Mouse (Mus musculus): ENCODE measurements around the gene Ap1b1. TPM values are rescaled to one million over a fixed set of nuclear protein-coding genes. Genes with fewer than 3 reads are reported as not detected.

Ap1b1 gene
- 25.6 and 28.4 TPM in 2 replicates for polyA plus RNA-seq (2015; fragmentation: Nextera tagmentation; extraction: Ambion mirVana)

DNA sequence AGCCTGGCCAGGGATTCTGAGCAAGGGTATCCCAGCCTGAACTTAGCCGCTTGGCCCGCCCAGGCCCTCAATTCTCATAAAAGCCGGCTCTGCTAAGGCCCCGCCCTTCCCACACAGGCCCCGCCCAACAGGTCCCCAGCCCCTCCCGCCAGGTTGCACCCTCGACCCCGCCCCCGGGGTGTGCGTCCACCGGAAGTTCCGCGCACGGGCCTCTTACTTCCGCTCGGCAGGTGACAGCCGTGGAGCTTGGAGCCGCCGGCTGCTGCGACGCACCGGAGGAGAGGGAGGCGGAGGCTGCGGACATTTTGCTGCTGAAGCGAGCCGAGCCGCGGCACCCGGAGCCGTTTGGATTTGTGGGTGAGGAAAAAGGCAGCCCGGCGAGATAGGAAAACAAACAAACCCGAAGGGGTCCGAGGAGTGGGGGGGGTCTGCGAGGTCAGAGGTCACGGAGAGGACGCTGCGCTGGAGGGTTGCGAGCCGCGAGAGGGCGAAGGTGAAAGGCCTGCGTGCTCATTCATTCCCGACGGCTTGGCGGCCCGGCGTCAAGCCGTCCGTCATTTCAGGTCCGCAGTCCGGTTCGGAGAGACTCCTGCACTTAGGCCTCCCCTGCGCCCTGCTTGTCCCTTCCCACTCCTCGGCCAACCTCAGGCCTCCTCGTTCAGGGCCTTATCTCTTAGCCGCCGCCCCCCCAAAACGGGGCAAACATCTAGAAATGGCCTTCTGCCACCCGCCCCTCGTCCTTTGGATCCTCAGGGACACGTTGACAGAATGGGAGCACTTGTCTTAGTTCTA, at the start of gene Ap1b1:
Gene Ap1b1 (plus strand): TSS at position 130 of the 792 bp plus-strand sequence.

DNA sequence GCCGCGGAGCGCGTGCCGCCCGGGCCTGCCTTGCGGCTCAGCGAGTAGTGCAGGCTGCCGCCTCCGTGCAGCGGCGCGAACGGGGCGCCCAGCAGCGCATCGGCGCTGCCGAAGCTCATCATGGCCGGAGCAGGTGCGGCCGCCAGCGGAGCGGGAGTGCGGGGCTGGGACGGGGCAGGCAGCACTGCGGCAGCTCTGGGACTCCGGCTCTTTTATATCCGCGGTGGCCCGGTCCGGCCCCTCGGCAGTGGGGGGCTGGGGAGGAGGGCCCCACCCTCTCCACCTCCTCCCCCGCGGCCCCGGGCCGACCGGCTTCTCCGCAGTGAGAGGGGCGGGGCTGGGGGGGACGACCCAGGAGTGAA, 38.8 kb upstream of the Ap1b1 start, which contains the start of gene Nefh:
Gene Nefh (minus strand): TSS at position 252 of the 362 bp plus-strand sequence.

GRCm38 (mm10) chr11:5057856-5058641, 71.4 kb downstream of the Ap1b1 start, which contains the start of gene Rasl10a:
Rasl10a (plus strand) TSS chr11:5058128.

DNA sequence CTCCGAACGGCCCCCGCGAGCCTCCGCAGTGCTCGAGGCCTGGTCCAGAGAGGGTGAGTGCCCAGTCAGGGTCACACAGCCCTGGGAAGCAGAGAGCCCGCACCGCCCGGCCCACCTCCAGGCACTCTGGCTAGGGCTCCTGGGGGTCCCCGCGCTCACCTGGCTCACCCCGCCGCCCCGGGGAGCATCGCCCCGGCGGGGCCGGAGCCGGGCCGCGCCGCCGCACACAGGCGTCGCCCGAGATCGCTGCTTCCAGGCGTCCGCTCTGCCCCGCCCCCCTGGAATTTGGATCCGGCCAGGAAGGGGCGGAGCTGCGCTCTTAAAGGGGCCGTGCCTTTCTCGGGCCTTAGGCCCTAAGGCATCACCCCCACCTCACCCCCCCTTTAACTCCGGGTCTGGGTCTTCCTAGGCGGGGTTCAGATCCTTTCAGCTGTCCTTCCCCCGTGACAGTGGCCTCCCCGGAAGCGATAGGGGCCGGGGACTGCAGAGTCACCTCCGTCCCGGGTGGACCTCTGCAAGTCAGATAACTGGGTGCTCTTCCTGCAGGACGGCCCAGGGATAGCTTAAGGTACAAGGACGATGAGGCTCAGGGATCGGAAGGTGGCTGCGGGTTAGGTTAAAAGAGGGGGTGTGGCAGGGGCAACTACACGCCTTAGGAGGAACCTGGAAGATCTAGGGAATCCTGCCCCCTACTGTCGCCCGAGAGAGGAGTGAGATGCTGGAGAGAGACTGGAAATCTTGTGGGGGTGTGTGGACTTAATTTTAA, 78.6 kb downstream of the Ap1b1 start, which contains the start of gene Gas2l1:
Gene Gas2l1 (minus strand): TSS at position 272 of the 766 bp plus-strand sequence.

Small RNA genes lying within 50 kb of the gene (microRNA-seq; reads per million reads assigned to microRNA genes)
- gene Gm47296: 0 reads per million in 2 experiments

Other genes starting within 250 kb of the Ap1b1 start
- gene Cabp7, start 240.0 kb upstream of the Ap1b1 start, polyA plus RNA-seq (2015; fragmentation: Nextera tagmentation; extraction: Ambion mirVana): 0.13 and 0.17 TPM in 2 replicates
- gene Nf2, start 137.3 kb upstream of the Ap1b1 start, polyA plus RNA-seq (2015; fragmentation: Nextera tagmentation; extraction: Ambion mirVana): 22.8 and 23.1 TPM in 2 replicates
- 4.6 and 6.9 TPM in 2 replicates for gene Nipsnap1, start 112.9 kb upstream of the Ap1b1 start, polyA plus RNA-seq (2015; fragmentation: Nextera tagmentation; extraction: Ambion mirVana)
- gene Thoc5, start 91.5 kb upstream of the Ap1b1 start, polyA plus RNA-seq (2015; fragmentation: Nextera tagmentation; extraction: Ambion mirVana): 11.6 and 13.6 TPM in 2 replicates
- 0.02 and 0.15 TPM in 2 replicates for gene Nefh, start 38.8 kb upstream of the Ap1b1 start, polyA plus RNA-seq (2015; fragmentation: Nextera tagmentation; extraction: Ambion mirVana)
- gene Rasl10a, start 71.3 kb downstream of the Ap1b1 start, polyA plus RNA-seq (2015; fragmentation: Nextera tagmentation; extraction: Ambion mirVana): 3.2 and 4.1 TPM in 2 replicates
- gene Gas2l1, start 78.5 kb downstream of the Ap1b1 start, polyA plus RNA-seq (2015; fragmentation: Nextera tagmentation; extraction: Ambion mirVana): 12.1 and 22.4 TPM in 2 replicates
- gene Rhbdd3, start 112.1 kb downstream of the Ap1b1 start, polyA plus RNA-seq (2015; fragmentation: Nextera tagmentation; extraction: Ambion mirVana): 27.8 and 29.7 TPM in 2 replicates
- gene Ewsr1, start 112.4 kb downstream of the Ap1b1 start, polyA plus RNA-seq (2015; fragmentation: Nextera tagmentation; extraction: Ambion mirVana): 215 TPM in 2 replicates
- gene Emid1, start 165.4 kb downstream of the Ap1b1 start, polyA plus RNA-seq (2015; fragmentation: Nextera tagmentation; extraction: Ambion mirVana): 6.6 and 6.7 TPM in 2 replicates

All from skeletal muscle tissue, postnatal 0 days (tissue).